Comparison of ENCODE assay signal across 23 mouse cellular contexts in the genomic region with DNA sequence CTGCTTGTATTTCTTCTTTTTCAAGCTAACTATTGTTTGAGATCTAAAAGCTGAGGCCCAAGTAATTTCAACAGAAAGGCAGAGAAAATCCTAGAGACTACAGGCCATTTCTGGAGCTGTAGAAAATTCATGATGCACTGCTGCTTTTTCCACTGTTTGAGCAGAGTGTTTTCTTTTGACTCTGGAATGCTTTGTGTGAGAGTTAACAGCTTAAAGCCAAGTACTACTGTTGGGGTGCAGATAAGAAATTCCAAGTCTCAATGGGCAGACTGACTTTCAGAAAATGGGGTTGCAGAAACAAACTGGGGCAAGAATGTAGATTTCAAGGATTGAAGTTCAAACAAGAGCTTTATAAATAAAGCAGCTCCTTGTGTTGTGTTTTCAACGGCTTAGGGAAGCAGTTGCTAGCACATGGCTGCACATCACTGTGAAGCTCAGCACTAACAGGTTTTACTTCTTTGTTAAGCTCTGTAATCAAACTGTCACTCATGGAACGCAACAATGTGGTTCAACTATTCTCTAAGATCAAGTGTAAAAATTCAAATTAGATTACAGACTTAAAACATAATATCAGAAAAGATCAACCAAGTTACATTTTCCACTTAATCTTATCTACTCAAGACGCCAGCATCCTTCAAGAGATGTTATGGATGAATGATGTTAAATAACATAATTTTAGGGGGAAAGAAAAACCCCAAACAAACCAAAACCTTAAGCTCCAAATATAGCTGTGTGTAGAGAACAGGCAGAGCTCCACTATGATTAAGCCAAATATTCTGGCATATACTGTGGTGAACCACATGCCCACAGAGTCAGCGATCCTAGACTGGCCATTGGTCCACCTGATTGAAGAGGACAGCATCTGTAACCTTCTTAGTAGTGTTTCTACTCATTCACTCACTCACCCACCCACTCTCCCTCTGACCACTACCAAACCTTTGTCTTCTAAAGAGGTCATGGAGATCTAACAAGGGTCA.
A peak's percentile ranks its signal among the peaks of the same experiment; 100 is the strongest.
DNase-seq lines count a peak whose midpoint lies in the region; ATAC-seq lines count a peak whose summit lies in the region.
"Had no signal": no experiment of that assay in that cellular context is flagged by ENCODE, and none has a peak within 500 bp of the region (broad histone marks: within the 10 kb centered on the region; RNA-seq: fewer than 3 reads in every experiment).

No protein-coding gene starts in this region.

- H3K9ac ChIP-seq in embryonic facial prominence, embryonic 11.5 days (replicated peaks; ENCODE audit: low read length): no peak overlapping the region
- no peak overlapping the region for H3K9ac ChIP-seq in lung, embryonic 16.5 days (ENCODE audit: low read length)
- H3K9ac ChIP-seq in embryonic facial prominence, embryonic 14.5 days (ENCODE audit: low read depth, low read length): no peak overlapping the region
- H3K9ac ChIP-seq: heart, embryonic 15.5 days; hindbrain, embryonic 13.5 days had no signal

- H3K4me2 ChIP-seq in embryonic facial prominence, embryonic 11.5 days (ENCODE audit: low read depth, low read length): no peak overlapping the region
- H3K4me2 ChIP-seq in lung, embryonic 16.5 days (ENCODE audit: low read depth, low read length): no peak overlapping the region
- no peak overlapping the region for H3K4me2 ChIP-seq in embryonic facial prominence, embryonic 14.5 days (ENCODE audit: low read depth, low read length)
- H3K4me2 ChIP-seq: heart, embryonic 11.5 days; heart, embryonic 15.5 days; hindbrain, embryonic 13.5 days had no signal

- H3K4me3 ChIP-seq in embryonic facial prominence, embryonic 11.5 days (ENCODE audit: low read depth, low read length): no peak overlapping the region
- no peak overlapping the region for H3K4me3 ChIP-seq in embryonic facial prominence, embryonic 10.5 days
- no peak overlapping the region for H3K4me3 ChIP-seq in heart, embryonic 10.5 days
- H3K4me3 ChIP-seq in lung, embryonic 16.5 days (ENCODE audit: low read length): no peak overlapping the region
- no peak overlapping the region for H3K4me3 ChIP-seq in embryonic facial prominence, embryonic 14.5 days (ENCODE audit: low read depth, low read length)
- H3K4me3 ChIP-seq: heart, embryonic 15.5 days; hindbrain, embryonic 13.5 days had no signal

- H3K4me1 ChIP-seq in embryonic facial prominence, embryonic 11.5 days (ENCODE audit: control insufficient read depth, insufficient read depth, low read length): no peaks in the 10 kb centered on the region
- H3K4me1 ChIP-seq in embryonic facial prominence, embryonic 10.5 days: no peaks in the 10 kb centered on the region
- no peaks in the 10 kb centered on the region for H3K4me1 ChIP-seq in heart, embryonic 10.5 days
- peaks cover 4% of the 10 kb centered on the region; the same call in 1 of the 2 replicates for H3K4me1 ChIP-seq in lung, embryonic 16.5 days (replicated peaks; ENCODE audit: control insufficient read depth, insufficient read depth, low read length)
- no peaks in the 10 kb centered on the region for H3K4me1 ChIP-seq in embryonic facial prominence, embryonic 14.5 days (ENCODE audit: control insufficient read depth, insufficient read depth, low read length)
- H3K4me1 ChIP-seq: hindbrain, embryonic 13.5 days had no signal

- no peaks in the 10 kb centered on the region for H3K9me3 ChIP-seq in embryonic facial prominence, embryonic 11.5 days (replicated peaks; ENCODE audit: control insufficient read depth, low read length)
- H3K9me3 ChIP-seq in embryonic facial prominence, embryonic 10.5 days: peaks cover 13% of the 10 kb centered on the region; the same call in 1 of the 2 replicates
- H3K9me3 ChIP-seq in heart, embryonic 10.5 days: peaks cover 8% of the 10 kb centered on the region; the same call in 1 of the 2 replicates
- H3K9me3 ChIP-seq in lung, embryonic 16.5 days (ENCODE audit: control insufficient read depth, low read length): peaks cover 7% of the 10 kb centered on the region; the same call in 1 of the 2 replicates
- H3K9me3 ChIP-seq in embryonic facial prominence, embryonic 14.5 days (ENCODE audit: control insufficient read depth, low read length): peaks cover 10% of the 10 kb centered on the region

- WGBS in embryonic facial prominence, embryonic 11.5 days: 76% methylated on average over 4 of the region's 4 CpGs
- 76% methylated on average over 4 of the region's 4 CpGs for WGBS in embryonic facial prominence, embryonic 10.5 days
- 79% methylated on average over 4 of the region's 4 CpGs for WGBS in heart, embryonic 10.5 days
- 62% methylated on average over 4 of the region's 4 CpGs for WGBS in lung, embryonic 16.5 days
- WGBS in embryonic facial prominence, embryonic 14.5 days: 62% methylated on average over 4 of the region's 4 CpGs

- ATAC-seq in embryonic facial prominence, embryonic 11.5 days (replicated peaks; ENCODE audit: insufficient number of reproducible peaks, low FRiP score, low TSS enrichment, low read depth): no peak
- ATAC-seq in lung, embryonic 16.5 days (ENCODE audit: low read depth): peak; percentile 51; the same call in 1 of the 2 replicates
- peak; percentile 63; the same call in 1 of the 2 replicates for ATAC-seq in embryonic facial prominence, embryonic 14.5 days (ENCODE audit: low read depth)
- ATAC-seq: CD4-positive, CD25-positive, alpha-beta regulatory T cell, adult 4 months; hindbrain, postnatal 0 days had no signal

- peak; percentile 21 for DNase-seq in embryonic facial prominence, embryonic 11.5 days (ENCODE audit: low spot score)
- no peak for DNase-seq in embryonic facial prominence, embryonic 10.5 days (ENCODE audit: low spot score)
- DNase-seq in heart, adult 11 months: peak; percentile 19
- no peak for DNase-seq in heart, embryonic 10.5 days (ENCODE audit: low spot score)
- DNase-seq in lung, postnatal 25 days (ENCODE audit: low spot score): no peak
- DNase-seq in embryonic facial prominence, embryonic 14.5 days (ENCODE audit: low spot score): peak; percentile 67
- DNase-seq in embryo, embryonic 10 days (ENCODE audit: low spot score): no peak
- DNase-seq: adrenal gland, adult 8-10 months; adrenal gland, postnatal 36 days; B cell, adult 2 months; cerebellum, adult 11 months; cerebellum, adult 8-10 months; cerebellum, postnatal 14 days; gastrocnemius, postnatal 36 days; heart, adult 18-20 months; heart, postnatal 14 days had no signal

- H3K27ac ChIP-seq in embryonic facial prominence, embryonic 11.5 days (replicated peaks; ENCODE audit: low read depth, low read length): no peak overlapping the region
- H3K27ac ChIP-seq in embryonic facial prominence, embryonic 10.5 days (replicated peaks): no peak overlapping the region
- no peak overlapping the region for H3K27ac ChIP-seq in heart, embryonic 10.5 days
- H3K27ac ChIP-seq in lung, embryonic 16.5 days (ENCODE audit: low read length): peak overlapping the region; percentile 7; the same call in 1 of the 2 replicates
- no peak overlapping the region for H3K27ac ChIP-seq in embryonic facial prominence, embryonic 14.5 days (replicated peaks; ENCODE audit: low read depth, low read length)
- H3K27ac ChIP-seq: heart, embryonic 15.5 days; hindbrain, embryonic 13.5 days; hindbrain, postnatal 0 days had no signal

- no peaks in the 10 kb centered on the region for H3K27me3 ChIP-seq in embryonic facial prominence, embryonic 11.5 days (ENCODE audit: control insufficient read depth, insufficient read depth, low read length)
- no peaks in the 10 kb centered on the region for H3K27me3 ChIP-seq in embryonic facial prominence, embryonic 10.5 days (replicated peaks; ENCODE audit: low read depth, poor library complexity, severe bottlenecking)
- H3K27me3 ChIP-seq in heart, embryonic 10.5 days (ENCODE audit: insufficient read depth, poor library complexity, severe bottlenecking): no peaks in the 10 kb centered on the region
- no peaks in the 10 kb centered on the region for H3K27me3 ChIP-seq in lung, embryonic 16.5 days (ENCODE audit: control insufficient read depth, insufficient read depth, low read depth, low read length)
- no peaks in the 10 kb centered on the region for H3K27me3 ChIP-seq in embryonic facial prominence, embryonic 14.5 days (replicated peaks; ENCODE audit: control insufficient read depth, insufficient read depth, low read length)
- H3K27me3 ChIP-seq: heart, embryonic 15.5 days; hindbrain, embryonic 13.5 days had no signal

- no peaks in the 10 kb centered on the region for H3K36me3 ChIP-seq in embryonic facial prominence, embryonic 11.5 days (replicated peaks; ENCODE audit: control insufficient read depth, insufficient read depth, low read depth, low read length)
- H3K36me3 ChIP-seq in embryonic facial prominence, embryonic 10.5 days (replicated peaks): no peaks in the 10 kb centered on the region
- no peaks in the 10 kb centered on the region for H3K36me3 ChIP-seq in heart, embryonic 10.5 days
- H3K36me3 ChIP-seq in lung, embryonic 16.5 days (ENCODE audit: control insufficient read depth, insufficient read depth, low read length): peaks cover 2% of the 10 kb centered on the region; the same call in 1 of the 2 replicates
- H3K36me3 ChIP-seq in embryonic facial prominence, embryonic 14.5 days (ENCODE audit: control insufficient read depth, insufficient read depth, low read length): no peaks in the 10 kb centered on the region
- H3K36me3 ChIP-seq: G1E; heart, embryonic 15.5 days; hindbrain, embryonic 13.5 days had no signal

Comparison
In these comparisons a context has a peak if more than half of its experiments do, and no peak if none do; other contexts are left out.
1. DNase-seq: peak in embryonic facial prominence, embryonic 11.5 days (single experiment), heart, adult 11 months (single experiment) and embryonic facial prominence, embryonic 14.5 days (single experiment); none in embryonic facial prominence, embryonic 10.5 days (single experiment), heart, embryonic 10.5 days (single experiment), lung, postnatal 25 days (single experiment) and embryo, embryonic 10 days (single experiment).